Mouse (Mus musculus) gastrocnemius, postnatal 4 days (tissue): ENCODE measurements around the gene Gpatch2. TPM values are rescaled to one million over a fixed set of nuclear protein-coding genes. Genes with fewer than 3 reads are reported as not detected.
A peak's percentile ranks its signal among the peaks of the same experiment; 100 is the strongest.

Experiments used
- DNase-seq, 2 experiments: peaks; one replicate each; pipeline ENCODE4 v3.0.0; 2021 to 2022; ENCODE audit warnings: low spot score in 2 of 2, mixed read lengths in 2 of 2
- total RNA-seq, 2 experiments: library from RNA; stranded (reverse); gene quantifications; 2 replicates each; pipeline ENCODE4 v1.2.3; 2021

The Gpatch2 gene
- total RNA-seq, 2 experiments from 2014 or later, result 14.5 to 18.3 TPM

DNA sequence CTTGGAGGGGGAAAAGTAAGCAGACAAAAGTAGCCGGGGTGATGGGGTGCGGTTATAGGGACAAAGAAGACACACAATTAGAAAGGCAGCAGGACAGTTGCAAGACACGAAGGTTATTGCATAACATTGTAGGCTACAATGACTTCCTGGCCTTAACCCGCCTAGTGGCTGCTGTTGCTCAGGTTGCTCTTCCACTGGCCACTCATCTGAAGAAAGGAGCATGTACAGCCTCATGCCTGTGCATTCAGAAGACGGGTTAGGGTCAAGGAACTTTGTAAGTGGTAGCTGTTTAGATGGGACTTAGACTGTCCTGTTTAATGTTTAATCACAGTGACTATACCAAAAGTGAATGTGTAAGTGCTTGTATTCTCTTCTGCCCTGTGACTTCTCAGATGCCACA lies 26.0 kb downstream of the Gpatch2 start:
- DNase-seq, result no peak

DNA sequence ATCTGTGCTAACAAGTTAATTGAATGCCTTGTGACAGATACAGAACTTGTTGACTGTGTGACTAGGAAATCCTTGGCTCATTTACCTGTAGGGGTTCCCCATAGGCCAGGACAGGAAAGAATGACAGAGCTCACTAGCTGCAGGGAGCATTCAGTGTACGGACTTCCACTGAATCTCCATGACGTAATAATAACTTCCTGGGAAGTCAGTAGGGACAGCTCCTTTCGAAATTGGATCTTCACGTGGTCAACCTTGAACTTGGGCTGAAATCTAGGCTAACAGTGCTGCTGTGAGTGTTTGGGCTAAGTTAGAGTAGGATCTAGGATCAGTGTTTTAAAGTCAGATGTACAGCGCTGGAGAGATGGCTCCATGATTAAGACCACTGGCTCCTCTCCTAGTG lies 29.4 kb downstream of the Gpatch2 start:
- no peak for DNase-seq

DNA sequence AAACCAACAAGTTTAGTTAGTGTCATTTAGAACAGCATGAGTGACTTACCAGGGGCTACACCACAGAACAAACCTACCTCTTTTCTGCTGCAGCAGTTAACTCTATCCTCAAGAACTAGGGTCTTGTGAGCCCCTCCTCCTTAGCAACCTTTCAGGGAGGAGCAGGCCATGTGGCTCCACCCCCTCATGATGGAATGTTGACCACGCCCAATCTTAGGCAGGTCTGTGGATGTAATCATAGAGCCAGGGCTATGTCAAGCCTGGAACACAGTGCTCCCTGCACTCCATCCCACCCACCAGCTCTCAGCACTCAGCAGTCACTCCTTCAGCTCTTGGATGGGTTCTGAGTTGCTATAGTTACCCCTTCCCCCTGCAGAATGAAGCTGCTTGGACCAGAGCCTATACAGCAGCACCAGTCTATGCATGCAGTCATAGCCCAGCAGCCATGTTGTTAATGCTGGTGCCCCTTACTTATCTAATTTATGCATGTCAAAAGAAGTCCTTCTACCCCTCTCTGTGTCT lies 35.5 kb downstream of the Gpatch2 start:
- DNase-seq, result no peak

DNA sequence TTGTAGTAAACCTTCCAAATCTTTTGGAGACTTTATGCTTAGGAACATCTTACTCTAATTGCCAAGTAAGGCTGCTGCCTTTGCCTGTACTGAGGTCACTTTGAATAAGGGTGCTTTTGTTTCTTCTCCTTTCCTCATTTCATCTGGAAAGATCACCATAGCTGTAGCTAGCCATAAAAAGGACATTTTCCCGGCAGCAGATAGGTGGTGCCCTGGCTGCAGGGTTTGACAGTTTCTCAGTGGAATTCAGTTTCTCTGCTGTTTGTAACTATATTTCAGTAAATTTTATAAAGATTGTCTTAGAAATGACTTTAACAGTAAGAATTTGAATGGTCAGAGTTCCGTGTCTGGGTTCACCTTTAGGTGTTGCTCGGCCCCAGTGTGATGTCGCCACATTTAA lies 43.4 kb downstream of the Gpatch2 start:
- no peak for DNase-seq

DNA sequence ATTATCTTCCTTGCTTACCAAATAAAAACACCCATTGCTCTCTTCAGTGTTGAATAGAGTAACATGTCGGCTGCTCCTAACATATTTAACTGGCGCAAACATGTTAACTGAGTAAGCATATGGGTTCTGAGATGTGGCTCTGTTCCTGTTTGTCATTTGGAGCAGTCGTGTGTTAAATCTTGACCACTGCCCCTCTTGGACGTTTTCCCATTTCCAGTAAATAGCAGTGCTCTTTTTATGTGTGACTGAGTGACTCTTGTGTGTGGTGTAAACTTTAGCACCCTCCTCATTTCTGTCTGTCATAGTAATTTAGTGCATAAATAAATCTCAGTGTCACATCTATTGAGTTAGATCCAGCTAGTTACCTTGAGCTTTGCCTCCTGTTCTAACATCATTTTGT lies 52.3 kb downstream of the Gpatch2 start:
- no peak for DNase-seq

DNA sequence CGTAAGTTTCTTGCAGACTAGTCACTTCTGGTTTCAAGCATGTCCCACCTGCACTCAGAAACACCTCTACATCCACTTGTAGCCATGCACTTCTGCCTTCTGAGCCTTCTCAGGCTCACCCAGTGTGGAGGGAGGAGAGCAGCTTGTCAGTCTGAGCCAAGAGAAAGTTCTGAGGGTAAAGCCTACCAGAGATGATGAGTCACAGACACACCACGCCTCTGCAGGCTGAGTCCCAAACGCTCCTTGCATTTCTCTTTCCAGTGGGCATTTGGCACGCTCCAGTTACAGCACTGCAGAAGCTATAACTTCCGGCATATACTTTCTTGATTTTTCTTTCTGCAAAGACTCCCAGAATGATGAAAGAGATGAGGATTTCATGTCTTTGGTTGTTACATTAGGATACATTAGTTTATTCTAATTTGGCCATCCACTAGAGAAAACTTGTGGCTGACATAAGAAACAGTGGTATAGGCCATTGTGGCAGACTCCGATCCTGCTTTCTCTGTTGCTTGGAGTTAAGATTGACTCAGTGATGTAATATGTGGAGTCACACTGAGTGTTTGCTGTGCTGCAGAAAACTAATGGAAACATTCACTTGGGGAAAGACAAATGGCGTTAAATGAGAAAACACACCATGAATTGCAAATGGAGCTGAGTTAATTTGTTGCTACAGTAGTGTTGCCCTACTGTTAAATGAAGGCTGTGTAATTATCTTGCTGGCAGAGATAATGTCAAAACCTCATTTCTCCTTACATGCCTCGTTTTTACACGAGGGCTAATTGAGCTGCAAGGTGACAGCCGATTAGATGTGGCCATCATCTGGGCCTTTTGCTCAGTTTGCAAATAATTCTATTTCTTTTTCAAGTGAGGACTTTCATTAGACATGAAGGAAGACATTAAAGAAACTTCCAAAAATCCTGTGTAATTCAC lies 55.3 kb downstream of the Gpatch2 start:
- DNase-seq, result peak in 1 of 2 experiments; percentile 19

DNA sequence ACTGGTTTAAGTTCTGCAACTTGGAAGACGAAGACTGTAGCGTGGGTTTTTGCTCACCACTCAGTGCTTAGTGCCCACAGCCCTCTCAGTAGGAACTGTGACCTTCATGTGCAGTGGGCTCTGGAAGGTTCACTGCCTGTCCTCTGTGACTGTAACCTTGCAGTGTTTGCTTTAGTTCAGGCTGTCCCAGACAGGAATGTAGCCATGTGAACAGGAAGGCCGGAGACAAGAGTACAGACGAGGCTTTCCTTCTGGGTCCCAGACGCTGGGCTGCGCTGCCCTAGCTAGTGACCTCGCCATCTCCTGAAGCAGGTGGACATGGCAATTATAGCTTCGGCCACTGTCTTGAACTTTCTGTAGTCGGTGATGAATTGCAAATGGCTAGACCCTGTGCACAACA lies 62.0 kb downstream of the Gpatch2 start:
- DNase-seq, result no peak

DNA sequence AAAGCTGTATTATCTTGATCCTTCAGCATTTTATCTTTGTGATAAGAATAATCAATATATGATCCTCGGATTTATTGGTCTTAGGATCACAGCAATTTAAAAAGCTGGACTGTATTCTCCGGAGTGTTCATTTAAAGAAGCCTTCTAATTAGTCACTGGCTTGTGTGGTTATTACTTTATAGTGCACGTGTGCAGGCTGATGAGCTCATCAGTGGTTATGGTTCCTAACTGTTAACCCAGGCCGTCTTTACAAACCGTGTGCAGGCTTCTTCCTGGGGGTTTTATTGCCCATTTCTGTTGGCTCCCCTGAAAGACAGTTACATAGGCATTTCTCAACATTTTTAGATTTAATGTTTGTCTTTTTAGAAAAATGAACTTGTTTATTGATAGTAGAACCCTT lies 63.2 kb downstream of the Gpatch2 start:
- DNase-seq, result no peak

DNA sequence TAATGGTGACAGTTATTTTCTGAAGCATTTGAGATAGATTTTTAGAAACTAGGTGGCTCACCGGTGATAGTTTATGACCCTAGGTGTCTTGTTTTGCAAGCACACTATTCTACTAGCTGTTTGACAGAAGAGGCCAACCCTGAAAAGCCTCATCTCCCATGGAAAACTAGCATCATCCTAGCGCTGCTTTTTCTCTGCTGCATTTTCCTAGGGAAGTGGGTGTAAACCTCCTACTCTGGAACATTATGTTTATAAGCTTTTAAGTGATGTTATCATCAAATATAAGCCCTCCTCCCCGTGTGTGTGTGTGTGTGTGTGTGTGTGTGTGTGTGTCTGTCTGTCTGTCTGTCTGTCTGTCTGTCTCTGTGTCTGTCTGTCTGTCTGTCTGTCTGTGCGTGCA lies 64.5 kb downstream of the Gpatch2 start:
- no peak for DNase-seq

DNA sequence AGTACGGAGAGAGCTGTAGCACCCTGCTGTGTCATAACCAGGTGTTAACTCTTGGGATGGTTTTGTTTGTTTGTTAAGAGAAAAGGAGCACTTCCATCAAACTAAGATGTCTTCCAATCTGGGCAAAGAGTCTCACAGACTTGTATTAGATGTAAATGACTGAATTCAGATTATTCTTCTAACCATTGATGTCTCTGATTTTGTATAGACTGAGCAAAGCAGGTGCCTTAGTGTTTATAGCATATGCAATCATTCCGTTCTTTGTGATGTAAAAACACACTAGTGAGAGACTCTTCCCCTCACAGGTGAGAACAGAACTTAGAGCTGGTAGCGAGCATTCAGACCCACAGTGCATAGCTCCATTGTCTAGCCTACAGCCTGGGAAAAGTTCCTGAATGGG lies 67.0 kb downstream of the Gpatch2 start:
- DNase-seq, result no peak

DNA sequence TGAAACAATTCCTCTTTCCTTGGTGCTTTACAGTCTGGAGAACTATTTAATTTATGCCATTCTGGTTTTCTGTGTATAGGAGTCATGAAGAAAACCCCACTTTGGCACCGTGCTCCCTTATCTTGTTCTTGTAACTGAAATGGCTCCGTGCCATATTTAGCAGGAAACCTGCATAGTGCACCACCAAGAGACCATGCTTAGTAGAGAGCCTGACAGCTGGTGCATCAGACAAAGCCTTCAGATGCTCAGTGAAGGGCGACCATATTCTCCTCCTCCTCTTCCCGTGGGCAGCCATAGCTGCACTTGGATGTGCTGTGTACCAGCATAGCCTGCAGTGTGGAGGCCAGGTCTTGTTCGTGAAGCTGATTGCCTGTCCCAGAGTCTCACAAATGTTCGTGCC lies 67.5 kb downstream of the Gpatch2 start:
- no peak for DNase-seq

DNA sequence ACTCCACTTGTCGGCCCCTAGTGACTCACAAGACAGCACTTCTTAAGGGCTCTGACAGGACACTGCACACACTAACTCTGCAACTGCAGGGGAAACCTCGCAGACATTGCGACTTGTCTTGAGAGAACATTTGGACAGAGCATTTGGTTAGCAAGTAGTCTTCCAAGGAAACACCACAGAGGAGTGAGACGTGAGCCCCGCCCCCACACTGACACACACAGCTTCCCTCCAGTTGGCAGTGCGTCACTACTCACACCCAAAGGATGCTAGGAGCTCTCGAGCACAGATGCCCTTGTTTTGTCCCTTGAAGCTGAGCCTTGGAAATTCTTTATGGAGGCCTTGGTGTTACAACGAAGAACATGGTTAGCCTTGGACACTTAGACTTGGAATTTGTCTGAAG lies 70.4 kb downstream of the Gpatch2 start:
- DNase-seq, result no peak

DNA sequence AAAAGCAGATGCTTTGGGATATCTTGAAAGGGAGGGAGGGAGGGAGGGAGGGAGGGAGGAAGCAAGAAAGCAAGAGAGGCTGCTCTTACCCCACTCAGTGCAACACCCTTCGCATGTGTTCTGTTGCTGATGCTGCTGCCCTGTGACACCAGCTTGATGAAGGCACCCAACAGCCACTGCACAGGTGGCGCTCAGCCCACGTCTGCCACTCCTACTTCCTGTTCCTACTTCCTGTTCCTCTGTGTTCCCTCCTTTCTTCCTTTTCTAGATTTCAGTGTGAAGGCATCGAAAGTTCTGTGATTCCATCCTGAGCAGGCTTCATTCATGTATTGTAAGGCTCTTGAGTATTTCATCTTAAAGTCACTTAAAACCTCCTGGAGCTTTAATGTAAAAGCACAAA lies 71.1 kb downstream of the Gpatch2 start:
- DNase-seq, result no peak

DNA sequence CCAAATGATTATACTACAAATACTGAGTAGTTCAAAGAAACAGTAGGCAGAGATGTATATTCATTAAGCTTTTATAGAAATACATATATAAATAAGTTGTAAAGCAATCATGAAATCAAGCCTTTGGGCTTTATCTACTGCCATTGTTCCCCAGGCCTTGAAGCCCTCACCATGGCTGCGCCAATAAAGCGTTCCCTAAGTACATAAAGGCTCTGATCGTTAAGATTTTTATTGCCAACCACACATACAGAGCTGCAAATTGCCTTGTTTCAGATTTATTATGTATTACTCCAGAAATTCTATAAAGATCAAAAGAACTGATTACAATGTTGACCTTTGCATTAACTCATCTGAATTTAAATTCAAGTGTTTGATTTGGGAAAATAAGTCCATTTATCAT lies 71.6 kb downstream of the Gpatch2 start:
- DNase-seq, result no peak

DNA sequence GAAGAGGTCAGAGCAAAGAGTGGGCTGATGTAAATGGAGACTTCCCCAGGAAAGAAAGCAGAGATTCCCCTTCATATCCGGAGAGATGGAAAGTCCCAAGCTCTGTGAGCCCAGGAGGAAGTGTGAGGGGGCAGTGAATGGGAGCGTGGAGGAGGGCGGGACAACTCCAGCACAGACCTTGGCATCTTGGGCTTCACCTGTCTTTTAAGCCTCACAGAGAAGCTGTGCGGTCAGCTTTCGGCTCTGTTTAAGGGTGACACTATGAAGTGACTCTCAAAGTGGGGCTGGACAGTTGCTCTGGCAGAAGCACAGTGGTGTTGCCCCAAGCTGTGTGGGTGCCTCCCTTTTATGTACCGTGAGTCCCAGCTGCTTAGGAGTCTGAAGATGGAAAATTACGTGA lies 74.9 kb downstream of the Gpatch2 start:
- DNase-seq, result no peak

DNA sequence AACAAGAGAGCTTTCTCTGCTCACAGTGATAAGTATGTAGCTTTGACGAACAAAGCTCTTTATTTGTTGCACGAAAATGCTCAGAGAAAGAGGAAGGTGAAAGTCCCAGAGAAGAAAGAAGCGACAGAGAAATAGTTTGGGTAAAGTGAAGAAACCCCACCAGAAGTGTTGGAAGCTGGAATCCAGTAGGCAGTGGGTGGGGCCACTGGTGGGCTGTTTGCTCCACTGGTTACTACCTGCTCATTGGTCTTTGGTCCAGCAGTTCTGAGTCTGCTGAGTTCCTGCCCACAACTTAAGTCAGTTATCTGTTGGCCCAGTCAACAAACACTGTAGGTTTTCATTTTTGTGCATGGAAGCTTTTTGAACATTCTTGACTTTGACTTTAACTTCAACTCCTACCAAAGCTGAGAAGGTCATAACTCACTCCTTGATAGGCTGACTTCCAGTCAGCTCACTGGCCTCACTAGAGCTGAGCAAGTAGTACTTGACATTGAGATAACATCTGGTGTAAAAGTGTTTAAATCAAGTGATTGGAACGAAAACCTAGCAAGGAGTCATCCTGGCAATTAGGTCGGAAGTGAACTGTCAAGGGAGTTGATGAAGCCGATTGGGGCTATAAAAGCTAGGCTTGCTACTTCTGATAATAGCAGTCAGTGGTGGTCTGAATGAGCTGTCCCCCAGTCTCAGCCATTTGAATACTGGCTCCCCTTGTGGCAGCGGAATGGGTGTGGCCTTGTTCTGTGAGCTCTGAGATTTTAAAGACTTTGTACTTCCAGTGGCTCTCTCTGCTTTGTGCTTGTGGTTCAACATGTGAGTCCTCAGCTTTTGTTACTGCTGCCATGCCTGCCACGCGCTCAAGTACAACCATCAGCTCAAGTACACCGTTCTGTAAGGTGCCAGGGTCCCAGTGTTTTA lies 76.4 kb downstream of the Gpatch2 start:
- DNase-seq, result no peak

DNA sequence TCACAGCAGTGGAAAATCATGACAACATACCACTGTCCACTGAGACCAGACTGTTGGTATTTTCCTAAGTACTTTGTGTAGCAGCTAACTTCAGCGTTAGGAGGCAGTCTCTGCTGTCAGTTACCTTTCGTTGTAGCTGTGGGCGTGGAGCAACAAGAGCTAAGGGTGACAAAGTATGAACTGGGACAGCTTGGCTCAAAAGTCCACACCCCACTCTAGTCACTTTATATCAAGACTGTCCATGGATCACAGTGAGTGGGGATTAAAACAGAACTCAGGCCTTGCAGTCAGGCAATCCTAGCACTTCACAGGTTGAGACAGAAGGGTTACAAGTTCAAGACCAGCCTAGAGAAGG lies 77.1 kb downstream of the Gpatch2 start:
- no peak for DNase-seq

DNA sequence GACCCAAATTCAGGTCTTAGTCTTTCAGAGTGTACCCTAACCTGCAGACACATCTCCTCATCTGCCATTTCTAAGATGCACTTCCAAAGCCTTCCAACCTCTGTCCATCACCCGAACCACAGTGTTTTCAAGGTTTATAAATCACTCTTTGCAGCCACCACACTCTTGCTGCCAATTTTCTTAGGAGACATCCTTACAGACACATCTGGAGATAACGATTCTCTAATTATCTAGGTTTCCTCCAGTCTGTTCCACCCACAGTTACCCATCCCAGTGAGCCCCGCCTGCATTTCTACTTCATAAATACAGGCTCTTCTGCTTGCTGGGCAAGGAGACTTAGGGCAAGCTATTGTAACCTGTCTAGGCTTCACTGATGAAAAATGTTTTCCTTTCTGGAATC lies 77.9 kb downstream of the Gpatch2 start:
- no peak for DNase-seq

DNA sequence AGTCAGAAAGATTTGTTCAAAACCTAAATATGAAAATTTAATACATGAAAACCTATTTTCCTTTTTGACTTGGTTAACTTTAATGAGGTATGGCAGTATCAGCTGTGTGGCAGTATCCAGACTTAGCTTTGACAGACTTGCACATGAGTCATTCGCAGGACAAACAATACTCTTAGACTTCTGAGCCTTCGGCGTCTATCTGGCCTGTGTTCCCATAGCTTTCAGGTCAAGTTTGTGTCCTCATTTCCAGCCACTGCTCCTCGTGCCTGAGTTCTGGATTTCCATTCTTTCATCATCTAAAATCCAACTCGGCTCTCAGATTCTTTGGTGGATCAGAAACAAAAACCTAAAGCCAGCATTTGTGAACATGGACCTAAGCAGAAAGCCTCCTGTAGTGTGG lies 79.2 kb downstream of the Gpatch2 start:
- no peak for DNase-seq

DNA sequence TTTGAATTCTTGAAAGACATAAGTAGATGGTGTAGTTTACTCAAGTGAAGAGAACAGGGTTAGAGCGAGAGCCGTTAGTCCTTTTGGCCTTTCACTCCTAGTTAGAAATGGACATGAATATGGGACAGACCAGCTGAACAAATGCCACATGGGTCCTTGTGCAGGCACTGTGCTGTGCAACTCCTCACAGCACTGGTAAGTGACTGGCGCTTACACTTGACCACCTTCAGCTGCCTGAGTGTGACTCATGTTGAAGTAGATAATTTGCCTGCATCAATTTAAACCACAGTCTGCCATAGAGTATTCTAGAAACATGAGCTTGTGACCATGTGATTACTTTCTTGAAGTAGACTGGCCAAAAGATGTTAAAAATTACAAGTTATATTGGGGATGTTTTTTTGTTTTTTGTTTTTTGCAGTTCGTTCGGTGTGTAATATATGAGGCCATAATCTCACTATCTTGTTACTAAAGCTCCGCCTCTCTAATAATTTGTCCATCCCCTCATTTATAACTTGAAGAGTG lies 79.8 kb downstream of the Gpatch2 start:
- no peak for DNase-seq

DNA sequence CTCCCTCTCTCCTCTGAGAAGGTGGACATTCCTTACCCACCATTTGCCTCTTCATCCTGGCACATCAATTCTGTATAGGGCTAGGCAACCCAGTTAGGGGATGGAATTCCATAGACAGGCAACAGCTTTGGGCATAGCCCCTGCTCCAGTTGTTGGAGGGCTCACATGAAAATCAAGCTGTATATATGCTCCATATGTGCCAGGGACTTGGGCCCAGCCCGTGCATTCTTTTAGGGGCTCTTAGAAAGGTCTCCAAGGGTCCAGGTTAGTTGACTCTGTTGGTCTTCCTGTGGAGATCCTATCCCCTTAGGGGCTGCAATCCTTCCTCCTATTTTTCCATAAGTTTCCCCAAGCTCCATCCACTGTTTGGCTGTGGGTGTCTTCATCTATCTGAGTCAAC lies 80.4 kb downstream of the Gpatch2 start:
- DNase-seq, result no peak

DNA sequence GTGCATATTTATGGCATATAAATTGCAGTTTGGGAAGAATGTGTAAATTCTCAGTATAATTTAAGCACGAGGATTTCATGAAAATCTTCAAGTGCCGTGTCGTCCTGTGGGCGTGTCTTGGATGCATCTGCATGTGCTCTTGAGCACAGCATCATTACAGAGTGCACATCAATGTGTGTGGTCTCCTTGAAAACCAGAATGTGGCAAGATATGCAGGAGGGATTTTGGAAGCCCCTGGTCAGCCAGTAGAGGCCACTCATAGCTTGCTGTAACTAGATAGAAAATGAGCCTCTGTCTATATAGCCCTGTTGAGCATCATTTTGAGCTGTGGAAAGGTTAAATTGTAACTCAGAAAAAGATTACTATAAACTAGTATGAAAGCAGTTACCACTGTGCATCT lies 83.9 kb downstream of the Gpatch2 start:
- DNase-seq, result no peak
